Mouse (Mus musculus) liver, embryonic 13.5 days (tissue): ENCODE measurements around the gene Rgp1. TPM values are rescaled to one million over a fixed set of nuclear protein-coding genes. Genes with fewer than 3 reads are reported as not detected.

Experiments used
- microRNA-seq: library from miRNA; unstranded; fragments of <30 nt; microRNA quantifications from one replicate; pipeline ENCODE4, GENCODE M21; 2016
- polyA plus RNA-seq: library from polyadenylated mRNA; unstranded; fragments of >200 nt; fragmentation: Nextera tagmentation; extraction: Ambion mirVana; gene quantifications from 2 replicates; pipeline ENCODE4 v1.2.1, GENCODE M21; 2015

The Rgp1 gene
- polyA plus RNA-seq, 1 experiment from 2014 or later = 13.8 TPM

Small RNA genes within 50 kb of the gene (microRNA-seq; reads per million reads assigned to microRNA genes)
- not detected for gene Gm25262

Other genes with a start within 250 kb of the Rgp1 start
- gene Rusc2, start 196.7 kb upstream of the Rgp1 start, polyA plus RNA-seq = 0.75 and 0.82 TPM in 2 replicates
- gene Fam166b, start 149.6 kb upstream of the Rgp1 start, polyA plus RNA-seq = not detected in 2 replicates
- 0.95 and 0.98 TPM in 2 replicates for gene Tesk1, start 136.8 kb upstream of the Rgp1 start, polyA plus RNA-seq
- 0.48 and 0.70 TPM in 2 replicates for gene Cd72, start 124.1 kb upstream of the Rgp1 start, polyA plus RNA-seq
- not detected in 2 replicates for gene Sit1, start 95.0 kb upstream of the Rgp1 start, polyA plus RNA-seq
- 34.2 and 34.3 TPM in 2 replicates for gene Ccdc107, start 85.8 kb upstream of the Rgp1 start, polyA plus RNA-seq
- 29.4 and 35.8 TPM in 2 replicates for gene Arhgef39, start 79.0 kb upstream of the Rgp1 start, polyA plus RNA-seq
- gene Car9, start 71.7 kb upstream of the Rgp1 start, polyA plus RNA-seq = 0.85 and 1.0 TPM in 2 replicates
- gene Tpm2, start 55.0 kb upstream of the Rgp1 start, polyA plus RNA-seq = 28.8 and 31.9 TPM in 2 replicates
- gene Creb3, start 16.4 kb upstream of the Rgp1 start, polyA plus RNA-seq = 20.6 and 21.9 TPM in 2 replicates
- 38.6 and 42.4 TPM in 2 replicates for gene Tln1, start 16.0 kb upstream of the Rgp1 start, polyA plus RNA-seq
- gene Gba2, start 158 bp downstream of the Rgp1 start, polyA plus RNA-seq = 16.5 and 18.1 TPM in 2 replicates
- gene Msmp, start 5.8 kb downstream of the Rgp1 start, polyA plus RNA-seq = 0.60 TPM in 1 of 2 replicates, not detected in the other
- 0.80 and 0.89 TPM in 2 replicates for gene Npr2, start 53.2 kb downstream of the Rgp1 start, polyA plus RNA-seq
- 0.10 and 0.12 TPM in 2 replicates for gene Spag8, start 74.9 kb downstream of the Rgp1 start, polyA plus RNA-seq
- 66.4 and 66.9 TPM in 2 replicates for gene Hint2, start 77.8 kb downstream of the Rgp1 start, polyA plus RNA-seq
- gene Tmem8b, start 90.3 kb downstream of the Rgp1 start, polyA plus RNA-seq = 0.19 and 0.23 TPM in 2 replicates
- gene Fam221b, start 90.4 kb downstream of the Rgp1 start, polyA plus RNA-seq = 1.3 and 1.8 TPM in 2 replicates
- not detected in 2 replicates for gene Olfr70, start 122.1 kb downstream of the Rgp1 start, polyA plus RNA-seq
- not detected in 2 replicates for gene Olfr71, start 131.5 kb downstream of the Rgp1 start, polyA plus RNA-seq
- 0.09 and 0.17 TPM in 2 replicates for gene Hrct1, start 148.5 kb downstream of the Rgp1 start, polyA plus RNA-seq
- gene Spaar, start 151.3 kb downstream of the Rgp1 start, polyA plus RNA-seq = not detected in 2 replicates
- not detected in 2 replicates for gene Olfr159, start 192.3 kb downstream of the Rgp1 start, polyA plus RNA-seq
- not detected in 2 replicates for gene Olfr156, start 245.2 kb downstream of the Rgp1 start, polyA plus RNA-seq